Mouse (Mus musculus) retina, embryonic 14.5 days (tissue): ENCODE results near the gene Adcy1.

Source experiments
- DNase-seq: peaks from one replicate; pipeline ENCODE4 v3.0.0-alpha.2; 2015; ENCODE audit warnings: low spot score

The Adcy1 gene

GRCm38 (mm10) chr11:7069762-7070161 is 6.5 kb downstream of the Adcy1 start:
- no peak for DNase-seq

- no peak for DNase-seq
Observed at GRCm38 (mm10) chr11:7071617-7072016, 8.3 kb downstream of the Adcy1 start.

DNA sequence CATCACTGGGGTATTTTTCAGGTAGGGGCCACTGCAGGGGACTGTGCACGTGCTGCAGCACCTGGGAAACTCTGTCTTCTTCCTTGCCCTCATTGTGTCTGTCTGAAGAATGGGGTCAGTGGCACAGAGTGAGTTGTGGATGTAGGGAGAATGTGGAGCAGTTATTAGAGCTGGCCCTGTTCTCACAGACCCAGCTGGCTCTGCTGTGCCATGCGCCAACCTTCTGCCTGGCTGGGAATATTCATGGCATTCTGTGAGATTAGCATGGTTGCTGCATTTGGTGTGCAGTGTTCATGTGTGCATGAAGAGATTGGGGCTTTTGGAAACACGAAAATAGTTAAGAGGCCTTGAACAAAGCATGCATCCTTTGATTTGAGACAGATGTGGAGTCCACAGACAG is 10.3 kb downstream of the Adcy1 start:
- no peak for DNase-seq

- DNase-seq, result no peak
Observed at GRCm38 (mm10) chr11:7076510-7076909, 13.2 kb downstream of the Adcy1 start.

DNA sequence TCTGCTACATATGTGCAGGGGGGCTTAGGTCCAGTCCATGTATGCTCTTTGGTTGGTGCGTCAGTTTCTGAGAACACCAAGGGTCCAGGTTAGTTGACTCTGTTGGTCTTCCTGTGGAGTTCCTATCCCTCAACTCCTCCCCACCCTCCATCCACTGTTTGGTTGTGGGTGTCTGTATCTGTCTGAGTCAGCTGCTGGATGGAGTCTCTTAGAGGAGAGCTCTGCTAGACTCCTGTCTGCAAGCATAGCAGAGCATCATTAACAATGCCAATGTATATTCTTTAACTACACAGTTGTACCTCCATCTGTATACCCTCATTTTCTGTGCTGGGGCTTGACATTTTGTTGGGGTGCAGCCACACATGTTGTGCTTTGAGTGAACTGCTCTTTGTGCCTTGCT is 18.6 kb downstream of the Adcy1 start:
- DNase-seq, result no peak

DNA sequence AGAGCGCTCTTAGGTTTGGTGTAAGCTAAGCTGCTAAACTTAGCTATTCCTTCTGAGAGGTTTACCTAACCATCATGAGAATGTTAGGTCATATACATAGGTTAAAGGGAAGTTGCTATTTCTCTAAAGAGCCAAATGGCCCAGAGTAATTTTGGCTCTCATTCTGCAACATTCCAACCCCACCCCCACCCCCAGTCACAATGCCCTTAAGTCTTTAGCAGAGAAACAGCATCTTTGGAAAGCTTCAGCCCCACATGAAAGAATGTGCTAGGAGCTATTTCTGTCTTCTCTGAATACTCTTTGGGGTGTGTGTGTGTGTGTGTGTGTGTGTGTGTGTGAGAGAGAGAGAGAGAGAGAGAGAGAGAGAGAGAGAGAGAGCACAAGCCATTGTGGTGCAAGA is 20.6 kb downstream of the Adcy1 start:
- DNase-seq, result no peak

GRCm38 (mm10) chr11:7085184-7085583 is 21.9 kb downstream of the Adcy1 start:
- DNase-seq, result no peak

DNA sequence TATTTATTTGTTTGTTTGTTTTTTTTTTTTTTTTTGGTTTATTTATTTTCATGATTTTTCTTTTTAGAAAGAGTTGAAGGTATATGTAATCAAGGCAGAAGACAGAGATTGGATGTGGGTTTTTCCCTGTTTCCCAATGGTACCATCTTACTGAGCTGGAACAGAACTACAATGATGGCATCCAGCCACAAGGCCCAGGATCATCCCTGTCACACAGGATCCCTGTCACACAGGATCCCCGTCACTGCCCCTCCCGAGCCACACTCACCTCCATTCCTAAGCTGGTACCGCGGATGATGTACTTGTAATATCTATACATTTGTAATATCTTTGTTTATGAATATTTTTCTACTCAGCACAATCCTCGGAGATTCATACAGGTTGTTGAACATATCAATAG is 27.8 kb downstream of the Adcy1 start:
- DNase-seq, result no peak

- DNase-seq, result no peak
Observed at GRCm38 (mm10) chr11:7094844-7095243, 31.6 kb downstream of the Adcy1 start.

- peak; percentile 47 for DNase-seq
Observed at GRCm38 (mm10) chr11:7101674-7102073, 38.4 kb downstream of the Adcy1 start.

DNA sequence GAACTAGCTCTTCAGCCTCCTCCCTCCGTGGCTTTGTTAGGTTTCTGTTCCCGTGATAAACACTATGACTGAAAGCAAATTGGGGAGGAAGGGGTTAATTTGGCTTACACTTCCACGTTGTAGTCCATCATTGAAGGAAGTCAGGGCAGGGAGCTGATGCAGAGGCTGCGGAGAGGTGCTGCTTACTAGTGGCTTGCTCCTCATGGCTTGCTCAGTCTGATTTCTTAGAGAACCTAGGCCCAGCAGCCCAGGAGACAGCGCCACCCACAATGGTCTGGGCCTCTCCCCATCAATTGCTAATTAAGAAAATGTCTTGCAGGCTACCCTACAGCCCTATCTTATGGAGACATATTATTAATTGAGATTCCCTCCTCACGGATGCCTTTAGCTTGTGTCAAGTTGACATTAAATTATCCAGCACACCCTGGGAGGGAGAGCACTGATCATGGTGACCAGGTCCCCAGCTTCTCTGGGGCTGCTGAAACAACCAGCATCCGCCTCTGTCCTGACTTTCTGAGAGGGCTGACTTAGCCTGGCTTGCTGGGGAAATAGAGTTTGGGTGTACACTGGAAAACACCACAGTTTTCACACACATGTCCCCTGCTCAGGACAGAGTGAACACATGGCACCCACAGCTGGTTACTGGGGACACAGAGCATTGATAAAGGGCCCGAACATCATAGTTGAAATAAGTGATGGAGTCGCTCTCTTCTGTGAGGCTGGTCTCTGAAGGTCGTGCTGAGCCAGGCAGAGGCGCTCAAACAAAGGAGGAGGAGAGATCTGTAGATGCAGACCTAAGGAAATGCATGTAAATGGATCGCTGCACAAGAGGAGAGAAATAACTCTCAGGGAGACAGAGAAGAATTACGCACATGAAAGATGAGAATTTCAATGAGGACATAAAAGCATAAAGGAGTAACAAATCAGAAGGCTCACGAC is 39.2 kb downstream of the Adcy1 start:
- DNase-seq, result peak; percentile 33

- DNase-seq, result no peak
Observed at GRCm38 (mm10) chr11:7105337-7105736, 42.0 kb downstream of the Adcy1 start.

- DNase-seq, result no peak
Observed at GRCm38 (mm10) chr11:7109131-7109530, 45.8 kb downstream of the Adcy1 start.

DNA sequence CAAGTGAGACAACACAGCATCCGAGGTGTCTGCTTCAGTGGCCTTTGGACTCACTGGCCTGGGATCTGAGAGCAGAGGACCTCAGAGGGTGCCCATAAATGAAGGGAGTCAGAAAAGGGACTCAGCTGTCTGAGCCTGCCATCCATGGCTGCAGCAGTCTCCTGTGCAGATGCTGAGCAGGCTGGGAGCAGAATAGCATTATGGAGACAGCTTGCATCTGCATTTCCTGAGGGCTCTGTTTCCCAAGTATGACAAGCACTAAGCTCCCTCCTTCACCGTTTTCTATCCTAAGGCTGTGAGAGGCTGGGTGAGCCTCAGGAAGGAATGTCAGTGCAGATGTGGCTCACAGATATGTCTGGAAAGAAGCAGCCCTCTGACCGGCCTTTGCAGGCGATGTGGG is 49.8 kb downstream of the Adcy1 start:
- DNase-seq, result no peak

GRCm38 (mm10) chr11:7113687-7114086 is 50.4 kb downstream of the Adcy1 start:
- no peak for DNase-seq

DNA sequence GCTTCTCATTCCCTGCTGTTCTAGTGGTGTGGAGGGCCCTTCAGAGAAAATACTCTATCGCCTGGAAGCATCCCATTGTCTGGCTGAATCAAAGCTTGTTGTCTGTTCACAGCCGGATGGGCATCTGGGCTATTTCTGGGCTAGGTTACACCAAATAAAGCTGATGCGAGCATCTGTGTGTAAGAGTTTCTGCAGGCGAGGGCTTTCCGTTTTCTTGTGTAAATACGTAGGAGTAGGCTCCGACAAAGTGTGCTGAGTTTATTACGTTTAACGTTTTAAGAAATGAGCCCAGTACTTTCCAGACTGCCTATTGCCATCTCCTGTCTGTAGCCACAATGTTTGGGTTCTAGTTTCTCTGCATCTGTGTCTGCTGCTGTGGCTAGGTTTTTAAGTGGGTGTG is 51.0 kb downstream of the Adcy1 start:
- peak; percentile 43 for DNase-seq

DNA sequence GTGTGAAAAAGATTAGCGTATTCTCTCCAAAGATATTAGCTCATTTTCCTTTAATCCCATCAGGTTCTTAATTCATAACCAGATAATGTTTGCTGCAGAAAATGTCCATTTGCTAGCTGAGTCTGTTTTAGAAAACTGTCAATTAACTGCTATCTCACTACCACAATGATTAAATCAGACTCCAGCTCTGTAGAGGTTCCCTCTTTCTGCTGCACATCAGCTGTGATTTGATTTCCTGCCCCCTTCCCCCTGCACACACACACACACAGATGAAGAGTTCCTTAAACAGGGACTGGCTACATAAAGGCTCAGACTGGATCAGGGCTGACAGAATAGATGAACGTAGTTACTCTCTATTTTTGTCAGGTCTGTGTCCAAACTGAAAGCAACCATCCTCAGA is 53.4 kb downstream of the Adcy1 start:
- DNase-seq, result no peak

- DNase-seq, result no peak
Observed at GRCm38 (mm10) chr11:7129319-7130051, 66.2 kb downstream of the Adcy1 start.

DNA sequence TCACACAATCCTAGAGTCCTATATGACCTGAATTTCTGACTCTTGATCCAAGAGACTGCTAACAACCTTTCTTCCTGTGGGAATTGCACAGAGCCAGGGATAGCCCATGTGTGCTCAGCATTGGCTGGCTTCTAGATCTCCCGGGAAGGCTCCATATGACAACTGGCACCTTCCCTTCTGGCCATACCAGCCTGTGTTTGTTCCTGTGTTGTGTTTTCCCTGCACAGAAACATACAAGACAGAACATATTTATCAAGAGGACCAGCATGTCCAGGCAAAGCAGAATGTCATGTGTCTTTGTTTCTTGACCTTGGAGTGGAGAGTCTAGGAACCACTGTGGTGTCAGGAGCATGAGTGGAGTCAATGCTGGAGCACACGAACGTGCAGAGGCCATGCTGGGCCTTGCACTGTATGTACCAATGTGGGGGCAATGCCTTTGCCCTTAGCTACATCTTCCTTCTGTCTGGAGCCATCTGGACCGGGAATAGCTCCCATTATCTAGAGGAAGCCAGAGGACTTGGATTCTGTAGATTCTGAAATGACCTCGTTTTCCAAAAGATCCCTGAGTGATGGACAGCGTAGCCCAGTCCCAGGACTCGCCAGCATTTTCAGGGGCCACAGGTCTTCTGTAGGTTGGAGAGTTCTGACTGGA is 69.6 kb downstream of the Adcy1 start:
- DNase-seq, result no peak

DNA sequence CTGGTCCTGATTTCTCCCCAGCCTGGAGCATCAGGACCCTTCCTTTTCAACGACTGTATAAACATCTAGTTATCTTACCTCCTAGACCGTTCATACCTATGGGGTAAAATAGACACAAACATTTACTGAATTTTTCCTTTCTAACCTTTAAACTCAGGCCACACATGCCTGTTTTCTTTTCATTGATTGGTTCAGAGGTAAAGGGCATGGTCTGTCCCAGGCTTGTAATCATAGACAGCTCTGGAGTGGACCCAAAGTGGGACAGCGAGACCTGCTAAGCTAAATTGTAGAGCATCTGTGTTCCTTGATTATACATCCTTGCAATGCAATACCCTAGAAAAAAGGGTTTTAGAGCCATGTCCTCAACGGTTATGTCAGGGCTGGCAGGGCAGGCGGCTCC is 70.4 kb downstream of the Adcy1 start:
- no peak for DNase-seq

DNA sequence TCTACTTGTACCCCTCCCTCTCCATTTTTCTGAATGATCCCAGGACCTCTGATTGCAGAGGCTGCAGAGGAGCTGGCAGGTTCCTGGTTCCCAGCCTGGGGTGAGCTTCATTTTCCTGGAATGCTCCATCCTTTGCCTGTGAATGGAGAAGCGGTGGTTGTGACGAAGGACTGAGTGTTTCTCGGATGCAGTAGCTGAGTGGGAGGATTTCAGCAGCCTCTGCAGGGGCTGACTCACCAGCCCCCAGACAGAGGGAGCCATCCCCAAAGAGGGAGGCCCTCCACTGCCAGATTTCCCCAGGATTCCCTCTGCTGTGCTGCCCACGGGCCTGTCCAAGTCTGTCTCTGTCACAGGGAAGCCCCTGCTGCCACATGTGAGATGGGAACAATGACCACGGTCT is 71.0 kb downstream of the Adcy1 start:
- no peak for DNase-seq

DNA sequence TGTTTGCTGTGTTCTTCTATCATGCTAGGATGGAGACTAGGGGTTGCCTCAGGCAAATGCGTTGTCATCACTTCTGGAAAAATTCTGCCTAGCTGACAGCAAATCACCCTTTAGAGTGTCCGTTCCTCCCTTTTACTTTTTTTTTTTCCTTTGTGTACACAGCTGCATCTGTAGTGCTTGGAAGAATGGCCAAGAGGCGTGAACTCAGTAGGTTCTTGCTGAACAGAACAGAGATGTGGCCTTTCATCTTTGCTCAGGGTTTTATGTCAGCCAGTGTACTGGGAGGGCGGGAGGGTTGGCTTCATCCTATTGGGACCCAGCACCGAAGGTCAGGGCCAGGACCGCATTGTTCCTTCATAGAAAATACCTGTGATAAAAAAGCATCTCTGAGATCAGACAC is 72.0 kb downstream of the Adcy1 start:
- no peak for DNase-seq

DNA sequence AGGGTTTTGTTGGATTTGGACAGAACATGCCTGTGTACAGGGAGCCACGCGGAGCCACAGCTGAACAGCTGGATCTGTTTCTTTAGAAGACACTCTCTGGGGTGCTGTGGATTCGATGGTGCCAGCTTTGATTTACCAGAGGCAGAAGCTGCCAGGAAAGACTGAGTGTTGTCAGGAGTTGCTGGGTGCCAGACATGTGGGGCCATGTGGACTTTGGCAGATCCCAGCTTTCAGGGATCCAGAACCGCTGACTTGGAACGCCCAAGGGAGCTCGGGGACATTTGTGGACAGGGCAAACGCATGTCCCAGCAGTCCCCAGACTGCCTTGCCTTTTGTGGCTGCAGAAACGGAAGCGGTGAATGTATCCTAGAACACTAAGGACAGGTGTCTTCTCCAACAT is 72.5 kb downstream of the Adcy1 start:
- DNase-seq, result no peak
